Mouse (Mus musculus) heart, postnatal 36 days (tissue): Measurements from ENCODE around the gene Psmd5. TPM values are rescaled to one million over a fixed set of nuclear protein-coding genes. Genes with fewer than 3 reads are reported as not detected.

ENCODE experiments used
- DNase-seq, 2 experiments: peaks; one replicate each; pipeline ENCODE4 v3.0.0; 2021 to 2022
- intact Hi-C: fragments of 180-260 bp; cut with DNase I; formaldehyde crosslinking; loops from one replicate; pipeline ENCODE4 v1.15.1; 2025
- total RNA-seq, 2 experiments: library from RNA; stranded (reverse); gene quantifications; 2 replicates each; pipeline ENCODE4 v1.2.3; 2021

The Psmd5 gene
- 10 to 100 TPM; 13.0 to 14.3 TPM for total RNA-seq

DNA sequence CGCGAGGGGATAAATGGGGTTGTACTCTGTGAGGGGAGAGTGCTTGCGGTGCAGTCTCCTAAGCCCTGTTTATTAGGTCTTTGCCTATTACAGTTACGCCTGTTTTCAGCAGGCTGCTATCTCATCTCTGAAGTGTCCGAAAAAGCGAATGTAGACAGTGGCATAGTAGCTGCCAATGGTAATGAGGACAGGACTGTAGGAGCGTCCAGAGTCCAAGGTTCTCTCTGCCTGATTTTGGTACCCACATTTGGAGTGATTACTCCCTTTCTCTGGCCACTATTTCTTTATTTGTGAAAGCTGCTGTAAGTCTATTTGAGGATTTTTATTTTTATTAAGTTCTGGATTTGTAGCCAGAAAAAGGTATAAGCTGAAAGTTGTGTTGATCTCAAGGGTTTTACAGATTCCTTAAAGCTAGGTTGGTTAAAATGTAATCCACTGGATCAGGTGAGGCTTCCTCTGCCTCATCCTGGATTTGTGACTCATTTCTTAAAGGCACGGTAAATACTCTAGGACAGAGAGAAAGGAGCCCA lies at the start of gene Psmd5:
TSS of gene Psmd5 (minus strand) at position 153 of the 530 bp plus-strand sequence.
- intact Hi-C loops = loop anchor here (5.0 kb wide), 1 partner anchor 232 kb away; the partner anchor contains the start of gene Cntrl
- DNase-seq = no peak

DNA sequence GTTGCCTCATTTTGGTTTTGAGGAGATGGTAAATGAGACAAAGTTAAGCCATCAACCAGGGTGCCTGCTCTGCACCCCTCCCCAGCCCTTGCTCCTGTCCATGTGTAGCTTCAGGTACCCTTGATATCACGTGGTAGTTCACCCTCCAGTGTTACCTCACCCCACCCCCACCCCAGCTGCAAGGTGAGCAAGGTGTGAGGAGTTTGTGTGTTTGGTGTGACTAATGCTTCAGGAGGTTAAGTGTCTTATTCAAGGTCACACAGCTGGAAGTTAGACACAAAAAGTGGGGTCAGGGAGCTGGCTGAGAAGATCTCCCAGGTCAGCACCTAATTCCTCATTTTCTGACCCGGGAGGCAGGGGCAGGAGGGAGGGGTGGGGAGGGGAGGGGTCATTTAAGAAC lies 48.0 kb upstream of the Psmd5 start:
- intact Hi-C loops = no loop called here
- no peak for DNase-seq

DNA sequence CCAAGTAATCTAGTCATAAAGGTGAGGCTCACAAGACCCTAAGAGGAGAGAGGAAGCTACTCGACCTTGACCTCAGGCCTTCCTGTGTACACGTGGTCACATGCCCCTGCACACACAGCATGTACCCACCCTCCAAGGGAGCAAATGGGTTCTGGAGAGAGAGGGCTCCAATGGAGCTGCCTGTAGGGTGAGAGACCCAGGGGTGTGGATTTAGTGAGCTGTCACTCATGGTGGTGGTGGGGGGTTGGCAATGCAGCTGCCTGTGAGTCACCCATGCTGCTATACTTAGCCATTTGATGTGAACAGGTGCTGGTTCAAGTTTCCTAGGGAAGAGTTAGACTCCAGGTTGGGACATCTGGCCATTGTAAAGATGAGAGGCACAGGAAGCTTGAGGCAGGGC lies 45.4 kb upstream of the Psmd5 start:
- DNase-seq = no peak
- intact Hi-C loops = no loop called here

DNA sequence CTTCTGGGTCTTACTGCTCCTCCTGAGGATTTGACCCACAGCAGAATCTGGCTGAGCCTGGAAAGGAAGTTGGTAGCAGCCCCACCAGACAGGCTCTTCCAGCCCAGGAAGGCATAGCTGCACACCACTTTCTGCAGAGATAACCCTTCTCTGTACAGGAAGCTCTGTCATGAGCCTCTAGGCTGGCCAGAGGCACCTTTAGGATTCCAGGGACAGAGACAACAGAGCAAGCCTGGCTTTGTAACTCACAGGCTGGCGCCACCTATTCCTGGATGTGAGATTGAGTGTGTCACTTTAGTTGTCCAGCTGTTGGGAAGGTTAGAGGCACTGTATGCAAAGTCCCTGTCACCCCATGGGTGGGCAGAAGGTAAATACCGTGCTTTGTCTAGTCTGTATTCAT lies 40.3 kb upstream of the Psmd5 start:
- intact Hi-C loops = no loop called here
- no peak for DNase-seq

DNA sequence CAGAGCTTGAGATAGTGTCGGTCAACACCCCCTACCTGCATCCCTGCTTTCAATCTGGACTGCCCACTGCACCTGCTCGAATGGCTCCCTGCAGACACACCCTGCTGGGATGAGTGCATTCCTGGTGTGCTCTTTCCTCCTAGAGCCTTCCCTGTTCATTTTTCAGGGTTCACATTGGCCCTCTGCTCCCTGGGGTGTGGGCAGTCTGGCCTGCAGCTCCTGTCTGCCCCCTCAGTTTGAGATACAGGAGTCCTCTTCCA lies 40.0 kb upstream of the Psmd5 start:
- DNase-seq = no peak
- intact Hi-C loops = no loop called here

DNA sequence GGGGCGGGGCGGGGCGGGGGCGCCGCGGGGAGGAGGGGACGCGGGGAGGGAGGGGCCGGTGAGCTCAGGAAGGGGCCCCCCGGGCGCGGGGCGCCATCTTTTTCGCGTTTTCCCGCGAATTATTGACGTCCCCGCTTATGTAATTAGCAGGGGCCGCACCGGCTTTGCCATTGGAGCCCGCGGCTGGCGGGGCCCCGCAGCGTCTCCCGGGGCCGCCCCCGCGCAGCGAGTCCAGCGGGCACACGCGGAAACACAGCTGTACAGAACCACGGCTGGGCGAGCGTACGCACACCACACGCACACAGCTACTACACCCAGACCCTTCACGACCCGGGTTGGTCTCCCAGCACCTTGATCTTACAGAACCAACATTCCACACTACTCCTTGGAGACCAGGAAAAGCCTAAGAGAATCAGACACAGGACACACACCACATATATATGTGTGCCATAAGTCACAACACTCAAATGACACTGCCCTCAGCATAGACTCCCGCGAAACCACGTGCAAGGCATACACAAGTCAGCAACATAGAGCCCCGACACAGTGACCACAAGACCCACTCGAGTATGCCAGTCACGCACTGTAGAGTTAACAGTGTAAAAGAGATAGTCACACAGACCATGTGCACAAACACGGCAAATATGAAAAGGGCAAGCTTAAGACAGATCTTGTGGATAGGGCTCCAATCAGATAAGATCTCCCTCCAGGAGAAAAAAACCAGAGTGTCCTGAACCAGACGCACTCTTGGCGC lies 39.5 kb upstream of the Psmd5 start:
- intact Hi-C loops = no loop called here
- peak; percentile 49 to 61 for DNase-seq

DNA sequence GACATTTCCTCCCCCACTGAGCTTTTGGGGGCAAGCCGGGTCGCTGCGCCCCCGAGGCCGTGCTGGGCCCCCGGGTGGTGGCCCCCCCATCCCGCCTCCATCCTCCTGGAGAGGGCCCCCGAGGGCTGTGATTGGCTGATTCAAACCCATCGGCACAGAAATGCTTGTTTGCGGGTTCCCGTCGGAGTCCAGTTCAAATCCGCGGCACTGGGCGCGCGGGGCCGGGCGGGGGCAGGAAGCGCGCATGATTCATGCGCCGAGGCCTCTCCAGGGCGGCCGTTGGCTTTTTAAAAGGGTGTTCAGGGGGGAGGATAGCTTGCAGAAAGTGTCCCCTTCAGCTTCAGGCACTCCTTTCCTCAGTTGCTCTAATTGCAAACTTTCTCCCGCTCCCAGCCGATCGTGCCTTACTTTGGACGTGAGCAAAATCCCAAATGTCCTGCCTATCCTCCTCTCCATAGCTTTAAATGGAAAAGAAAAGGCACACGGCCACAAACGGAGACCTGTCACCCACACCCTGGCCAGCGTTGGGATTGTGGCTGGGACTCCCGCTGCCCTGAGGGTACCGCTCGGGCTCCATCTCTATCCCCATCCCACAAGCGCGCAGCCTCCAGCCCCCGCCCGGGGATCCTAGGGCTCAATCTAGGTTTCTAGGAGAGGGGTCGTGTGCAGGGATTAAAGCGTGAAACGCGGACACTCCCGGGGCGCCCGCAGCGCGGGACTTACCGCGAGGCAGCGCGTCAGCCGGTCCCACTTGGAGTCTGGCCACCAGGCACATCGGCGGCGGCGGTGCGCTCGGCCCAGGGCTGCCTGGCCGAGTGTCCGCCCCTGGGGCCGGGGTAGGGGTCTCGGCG lies 38.7 kb upstream of the Psmd5 start, which contains the start of gene Phf19:
TSS of gene Phf19 (minus strand) at position 809 of the 851 bp plus-strand sequence.
- DNase-seq = peak; percentile 46 to 61
- intact Hi-C loops = loop anchor here (2.0 kb wide), 1 partner anchor 57 kb away; no protein-coding TSS in a partner anchor

DNA sequence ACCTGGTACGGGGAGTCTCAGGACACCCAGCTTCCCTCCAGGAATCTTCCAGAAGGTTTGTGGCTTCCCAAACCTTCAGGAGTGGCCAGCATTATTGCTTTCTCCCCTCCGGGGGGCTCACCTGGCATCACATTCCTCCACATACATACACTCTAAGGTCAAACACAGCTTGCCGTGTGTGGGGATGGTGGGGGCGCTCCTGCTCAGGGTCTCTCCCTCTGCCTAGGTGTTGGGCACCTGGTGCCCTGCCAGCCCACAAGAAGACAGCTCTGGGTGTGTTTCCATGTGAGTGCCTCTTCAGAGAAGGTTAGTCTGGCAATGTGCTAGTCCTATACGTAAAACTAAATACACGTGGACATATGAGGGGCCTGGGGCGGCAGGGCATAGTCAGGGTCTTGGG lies 37.8 kb upstream of the Psmd5 start:
- no peak for DNase-seq
- intact Hi-C loops = loop anchor here (2.0 kb wide), 1 partner anchor 58 kb away; no protein-coding TSS in a partner anchor

DNA sequence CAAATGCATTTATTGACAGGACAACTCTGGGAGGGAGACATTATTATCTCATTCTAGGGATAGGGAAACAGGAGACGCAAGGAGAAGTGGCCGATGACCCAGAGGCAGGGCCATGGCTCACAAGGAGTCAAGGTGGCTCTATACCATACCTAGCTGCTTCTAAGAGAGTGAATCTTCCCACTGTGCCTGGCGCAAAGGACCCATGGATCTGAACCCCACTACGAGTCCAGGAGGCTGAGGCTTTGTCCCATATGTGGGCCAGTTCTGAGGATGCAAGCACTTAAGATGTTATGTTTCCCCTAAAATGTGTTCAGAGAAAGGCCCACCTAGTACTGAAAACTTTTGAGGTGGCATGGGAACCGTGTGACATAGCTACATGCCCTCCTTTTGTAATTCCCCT lies 37.1 kb upstream of the Psmd5 start:
- intact Hi-C loops = loop anchor here (2.0 kb wide), 1 partner anchor 59 kb away; no protein-coding TSS in a partner anchor
- no peak for DNase-seq

DNA sequence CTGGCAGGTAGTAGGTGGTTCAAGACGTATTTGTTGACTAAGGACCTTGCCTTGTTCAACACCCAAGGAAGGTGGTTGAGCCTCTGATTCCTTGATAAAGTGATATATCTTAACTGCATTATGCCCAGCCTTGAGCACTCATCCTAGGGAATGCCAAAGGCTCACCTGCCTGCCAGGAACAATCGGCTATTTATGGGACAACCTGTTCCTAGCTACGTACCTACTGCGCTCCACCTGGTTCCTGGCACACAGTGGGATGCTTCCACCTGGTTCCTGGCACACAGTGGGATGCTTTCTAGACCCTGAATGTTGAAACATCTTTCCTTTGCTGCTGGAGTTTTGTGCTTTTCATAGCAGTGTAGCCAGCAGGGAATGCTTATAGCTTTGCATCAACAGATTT lies 35.0 kb upstream of the Psmd5 start:
- DNase-seq = no peak
- intact Hi-C loops = no loop called here

DNA sequence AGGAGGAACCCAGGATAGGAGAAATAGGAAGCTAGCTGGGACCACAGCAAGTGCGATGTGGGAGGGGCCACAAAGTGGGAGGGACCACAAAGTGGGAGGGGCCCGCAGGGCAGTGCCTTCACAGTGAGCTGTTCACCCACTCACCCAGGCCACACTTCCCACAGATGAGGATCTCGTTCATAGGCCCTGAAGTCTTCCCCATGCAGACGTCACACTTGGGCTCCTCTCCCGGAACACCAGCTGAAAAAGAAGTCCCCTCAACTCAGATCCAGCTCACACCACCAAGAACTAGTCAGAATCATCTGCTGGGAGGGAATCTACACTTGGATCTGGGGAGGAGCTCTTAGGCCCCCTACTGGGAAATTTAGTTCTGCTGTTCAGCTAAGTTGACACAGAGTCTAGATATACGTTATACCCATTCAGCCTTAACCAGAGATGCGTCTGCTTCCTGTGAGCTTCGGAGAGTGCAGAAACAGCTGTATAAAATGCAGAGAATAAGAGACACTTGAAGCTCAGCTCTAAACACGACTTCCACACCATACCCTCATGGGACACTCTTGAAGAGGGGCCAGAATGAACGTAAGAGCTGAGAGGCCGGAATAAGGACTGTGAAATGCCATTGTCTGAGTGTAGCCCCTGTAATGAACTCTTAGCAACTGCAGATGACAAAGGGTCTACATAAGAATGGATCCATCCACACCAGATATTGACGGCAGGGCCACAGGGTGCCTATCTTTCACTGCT lies 32.3 kb upstream of the Psmd5 start:
- peak; percentile 60 to 63 for DNase-seq
- intact Hi-C loops = loop anchor here (2.0 kb wide), 1 partner anchor 36 kb away; no protein-coding TSS in a partner anchor

DNA sequence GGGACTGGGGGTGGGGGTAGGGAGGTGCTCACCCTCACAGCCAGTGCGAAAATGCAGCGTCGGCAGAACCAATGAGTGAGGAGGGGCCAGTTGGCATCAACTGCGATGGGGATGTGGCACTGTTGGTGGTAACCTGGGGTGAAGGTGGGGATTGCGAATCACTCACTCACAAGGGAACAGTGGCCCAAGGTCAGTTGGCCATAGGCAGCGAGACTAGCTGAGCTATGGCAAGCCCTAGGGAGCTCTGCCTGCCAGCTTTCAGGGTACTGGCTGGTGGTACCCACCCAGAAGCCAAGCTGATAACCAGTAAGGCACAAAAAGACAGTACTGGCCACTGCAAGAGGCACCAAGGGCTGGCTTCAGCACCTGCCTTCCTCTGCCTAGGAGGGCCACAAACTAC lies 31.7 kb upstream of the Psmd5 start:
- intact Hi-C loops = loop anchor here (2.0 kb wide), 1 partner anchor 36 kb away; no protein-coding TSS in a partner anchor
- no peak for DNase-seq

DNA sequence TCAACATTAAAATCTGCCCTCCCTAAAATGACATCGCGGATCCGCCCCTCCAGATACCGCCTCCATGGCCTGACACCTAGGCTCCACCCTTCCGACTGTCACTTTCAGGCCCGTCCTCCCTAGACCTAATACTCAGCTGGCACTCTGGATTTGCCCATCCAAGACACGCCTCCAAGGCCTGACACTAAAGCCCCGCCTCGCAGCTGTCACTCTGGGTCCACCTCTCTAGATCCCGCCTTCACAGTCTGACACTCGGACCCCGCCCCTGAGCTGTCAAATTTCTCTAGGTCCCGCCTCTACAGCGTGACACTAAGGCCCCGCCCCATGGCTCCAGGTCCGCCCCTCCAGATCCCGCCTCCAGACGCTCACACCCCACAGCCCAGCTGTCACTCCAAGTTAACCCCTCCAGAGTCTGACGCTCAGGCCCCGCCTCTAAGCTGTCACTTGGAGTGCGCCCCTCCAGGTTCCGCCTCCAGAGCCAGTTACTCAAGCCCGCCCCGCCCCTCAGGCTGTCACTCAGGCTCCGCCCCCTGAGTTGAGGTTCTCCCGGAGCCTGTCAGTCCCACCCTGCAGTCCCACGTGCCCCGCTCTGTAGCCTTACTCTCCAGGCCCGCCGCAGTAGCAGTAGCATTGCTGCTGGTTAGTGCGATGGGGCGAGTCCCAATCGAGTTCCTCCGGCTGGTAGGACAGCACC lies 30.2 kb upstream of the Psmd5 start:
- intact Hi-C loops = loop anchor here (5.0 kb wide), 2 partner anchors 67 to 78 kb away; partner anchors contain the start of gene Fbxw2
- DNase-seq = peak; percentile 96 to 98

DNA sequence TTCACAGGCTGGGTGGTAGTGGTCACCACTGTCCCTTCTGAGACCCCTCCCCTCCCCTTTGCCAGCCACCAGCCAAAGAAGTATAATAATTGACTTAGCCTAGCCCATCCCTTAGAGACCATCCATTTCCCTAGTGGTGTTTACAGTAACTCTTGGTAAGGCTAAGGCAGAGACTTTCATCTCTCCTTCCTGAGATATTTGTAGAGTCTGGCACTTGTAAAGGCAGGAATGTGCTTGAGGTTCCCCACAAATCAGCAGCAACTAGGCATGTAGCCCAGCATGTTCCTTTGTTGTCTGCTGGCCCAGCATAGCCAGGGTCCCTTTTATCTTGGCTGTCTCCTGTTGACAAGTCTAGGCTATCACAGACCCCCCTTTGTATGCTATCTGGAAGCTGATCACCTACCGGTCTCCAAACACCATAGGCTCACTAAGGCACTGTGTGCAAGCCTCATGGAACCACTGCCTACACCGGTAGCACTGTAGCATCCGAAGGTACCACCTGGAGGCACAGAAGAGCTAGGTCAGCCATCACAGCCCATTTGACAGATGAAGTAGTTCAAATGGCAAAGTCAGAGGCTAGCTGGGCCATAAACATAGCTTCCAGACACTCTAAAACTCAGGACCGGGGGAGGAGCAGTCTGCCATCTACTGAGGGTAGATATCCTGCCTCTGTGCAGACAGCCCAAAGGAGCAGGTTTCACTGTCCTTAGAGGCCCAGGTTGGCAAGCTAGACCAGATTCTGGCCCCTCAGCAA lies 29.1 kb upstream of the Psmd5 start:
- intact Hi-C loops = loop anchor here (5.0 kb wide), 2 partner anchors 68 to 77 kb away; partner anchors contain the start of gene Fbxw2
- no peak for DNase-seq

DNA sequence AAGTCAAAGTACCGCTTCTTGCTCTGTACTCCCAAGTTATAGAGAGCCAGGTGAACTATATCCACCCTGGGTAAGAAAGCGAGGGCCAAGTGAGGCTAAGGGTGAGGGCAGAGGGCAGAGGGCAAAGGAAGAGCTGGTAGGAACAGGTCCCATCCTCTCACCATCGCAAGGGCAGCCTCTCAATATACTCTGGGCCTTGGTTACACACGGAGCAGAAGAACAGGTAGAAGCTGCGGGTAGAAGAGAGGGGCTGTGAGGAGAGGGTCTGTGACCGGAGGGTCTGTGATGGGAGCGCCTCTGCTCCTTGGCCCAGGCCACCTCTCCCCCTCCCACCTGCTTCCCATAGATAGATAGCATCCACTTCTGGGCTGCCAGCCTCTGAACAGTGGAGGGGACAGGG lies 28.4 kb upstream of the Psmd5 start:
- intact Hi-C loops = loop anchor here (5.0 kb wide), 2 partner anchors 69 to 76 kb away; partner anchors contain the start of gene Fbxw2
- no peak for DNase-seq

DNA sequence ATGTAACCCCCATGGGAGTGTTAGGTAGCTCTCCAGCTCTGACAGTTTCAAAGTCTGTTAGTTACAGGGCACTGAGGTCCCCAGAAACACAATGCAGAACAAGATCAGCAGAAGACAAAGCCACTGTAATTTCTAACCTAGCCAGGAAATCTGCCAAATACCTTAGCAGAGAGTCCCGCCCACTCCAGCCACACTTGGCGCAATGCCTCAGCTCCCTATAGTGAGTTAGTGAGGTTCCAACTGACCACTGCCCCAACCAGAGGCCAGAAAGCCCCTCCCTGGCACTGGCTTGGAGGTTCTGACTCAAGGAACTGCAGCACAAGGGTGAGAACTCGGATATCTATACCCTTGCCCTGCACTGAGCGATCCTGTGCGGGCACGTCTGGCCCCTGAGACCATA lies 28.0 kb upstream of the Psmd5 start:
- intact Hi-C loops = loop anchor here (5.0 kb wide), 2 partner anchors 70 to 75 kb away; partner anchors contain the start of gene Fbxw2
- DNase-seq = no peak

DNA sequence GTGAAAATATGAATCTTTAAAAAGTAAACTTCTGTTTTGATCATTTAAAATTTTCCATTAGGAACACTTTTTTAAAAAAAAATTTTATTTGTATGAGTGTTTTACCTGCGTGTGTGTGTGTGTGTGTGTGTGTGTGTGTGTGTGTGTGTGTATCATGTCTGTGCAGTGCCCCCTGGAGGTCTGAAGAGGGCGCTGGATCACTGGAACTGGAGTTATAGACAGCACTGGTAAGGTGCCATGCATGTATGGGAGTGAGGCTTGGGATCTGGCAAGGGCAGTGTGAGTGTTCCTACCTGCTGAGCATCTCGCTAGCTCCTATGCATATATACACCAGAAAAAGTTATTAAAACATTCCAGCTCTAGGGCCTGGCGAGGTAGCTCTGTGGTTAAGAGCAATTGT lies 27.0 kb upstream of the Psmd5 start:
- DNase-seq = no peak
- intact Hi-C loops = loop anchor here (5.0 kb wide), 2 partner anchors 71 to 74 kb away; partner anchors contain the start of gene Fbxw2

DNA sequence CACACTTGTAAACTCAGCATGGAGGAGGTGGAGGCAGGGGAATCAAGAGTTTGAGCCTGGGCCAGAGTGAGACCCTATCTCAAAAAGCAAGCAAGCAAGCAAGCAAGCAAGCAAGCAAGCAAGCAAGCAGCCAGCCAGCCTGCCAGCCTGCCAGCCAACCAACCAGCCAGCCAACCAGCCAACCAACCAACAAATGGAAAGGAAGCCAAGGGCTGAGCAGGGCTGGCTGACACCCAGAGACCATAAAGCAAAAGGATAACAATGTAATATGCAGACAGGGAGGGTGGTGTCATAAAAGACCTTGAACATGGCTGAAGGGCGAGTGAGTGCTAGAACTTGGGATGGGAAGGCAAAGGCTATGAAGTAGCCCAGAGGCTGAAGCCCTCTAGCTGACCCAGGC lies 25.6 kb upstream of the Psmd5 start:
- intact Hi-C loops = loop anchor here (5.0 kb wide), 2 partner anchors 72 to 73 kb away; partner anchors contain the start of gene Fbxw2
- DNase-seq = no peak

DNA sequence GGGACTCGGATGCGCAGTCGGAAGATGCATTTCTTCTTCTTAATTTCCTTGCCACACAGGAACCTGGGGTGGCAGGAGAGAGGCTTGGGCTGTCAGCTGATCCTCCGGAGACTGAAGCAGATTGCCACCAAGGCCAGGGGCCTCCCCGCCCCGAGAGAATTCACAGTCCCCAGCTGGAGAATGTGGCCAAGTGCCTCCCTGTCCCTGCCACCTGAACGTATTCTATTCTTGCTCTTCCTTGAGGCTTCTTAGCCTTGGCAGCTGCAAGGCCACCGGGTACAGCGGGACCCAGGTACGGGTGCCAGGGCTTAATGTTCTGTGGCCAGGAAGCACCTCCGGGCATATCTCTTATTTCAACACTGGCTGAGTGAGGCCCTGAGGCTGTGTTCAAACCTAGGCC lies 24.9 kb upstream of the Psmd5 start:
- intact Hi-C loops = loop anchor here (5.0 kb wide), 3 partner anchors 72 to 112 kb away; partner anchors contain the start of gene Fbxw2
- DNase-seq = no peak
